Mouse (Mus musculus) ovary, postnatal 36 days (tissue): ENCODE data around the gene Plcb4.

Source experiments
- DNase-seq: peaks from one replicate; pipeline ENCODE4 v3.0.0; 2022; ENCODE audit warnings: low spot score, mixed read lengths

The Plcb4 gene

GRCm38 (mm10) chr2:135855890-135856490, 197.2 kb downstream of the Plcb4 start:
- DNase-seq: no peak

GRCm38 (mm10) chr2:135856826-135857225, 198.0 kb downstream of the Plcb4 start:
- DNase-seq: no peak

- DNase-seq: no peak
Observed at GRCm38 (mm10) chr2:135861531-135862488, 203.0 kb downstream of the Plcb4 start.

- no peak for DNase-seq
Observed at GRCm38 (mm10) chr2:135862489-135863390, 203.9 kb downstream of the Plcb4 start.

- DNase-seq: no peak
Observed at GRCm38 (mm10) chr2:135863391-135864076, 204.7 kb downstream of the Plcb4 start.

- DNase-seq: no peak
Observed at GRCm38 (mm10) chr2:135866421-135866820, 207.6 kb downstream of the Plcb4 start.

GRCm38 (mm10) chr2:135866838-135867237, 208.0 kb downstream of the Plcb4 start:
- DNase-seq: no peak

GRCm38 (mm10) chr2:135869637-135870036, 210.8 kb downstream of the Plcb4 start:
- DNase-seq: no peak

GRCm38 (mm10) chr2:135873146-135873545, 214.3 kb downstream of the Plcb4 start:
- DNase-seq: no peak

GRCm38 (mm10) chr2:135873761-135874160, 214.9 kb downstream of the Plcb4 start:
- DNase-seq: no peak

- DNase-seq: peak; percentile 21
Observed at GRCm38 (mm10) chr2:135875549-135875948, 216.7 kb downstream of the Plcb4 start.

- no peak for DNase-seq
Observed at GRCm38 (mm10) chr2:135879356-135879755, 220.5 kb downstream of the Plcb4 start.

GRCm38 (mm10) chr2:135880269-135880760, 221.5 kb downstream of the Plcb4 start:
- no peak for DNase-seq

- no peak for DNase-seq
Observed at GRCm38 (mm10) chr2:135883359-135883758, 224.5 kb downstream of the Plcb4 start.

- no peak for DNase-seq
Observed at GRCm38 (mm10) chr2:135884534-135885180, 225.8 kb downstream of the Plcb4 start.

- DNase-seq: no peak
Observed at GRCm38 (mm10) chr2:135885607-135886006, 226.8 kb downstream of the Plcb4 start.

- DNase-seq: no peak
Observed at GRCm38 (mm10) chr2:135886081-135886679, 227.4 kb downstream of the Plcb4 start.

GRCm38 (mm10) chr2:135887805-135888204, 229.0 kb downstream of the Plcb4 start:
- DNase-seq: no peak

GRCm38 (mm10) chr2:135888206-135888605, 229.4 kb downstream of the Plcb4 start:
- peak; percentile 15 for DNase-seq

GRCm38 (mm10) chr2:135888767-135889166, 230.0 kb downstream of the Plcb4 start:
- no peak for DNase-seq
